Mouse (Mus musculus) forelimb bud, embryonic 11.5 days (tissue): ENCODE results near the gene Dnajc22.

Experiments used
- DNase-seq: peaks from one replicate; pipeline ENCODE4 v3.0.0-alpha.2; 2012; ENCODE audit warnings: low read depth, low spot score

Dnajc22 gene

GRCm38 (mm10) chr15:99085997-99086396 lies 7.0 kb upstream of the Dnajc22 start:
- no peak for DNase-seq

- no peak for DNase-seq
Observed at GRCm38 (mm10) chr15:99087253-99088075, 5.5 kb upstream of the Dnajc22 start, which contains the start of gene C1ql4. TSS of gene C1ql4 (minus strand) at chr15:99087817.

- peak; percentile 76 for DNase-seq
Observed at GRCm38 (mm10) chr15:99088292-99088691, 4.7 kb upstream of the Dnajc22 start.

GRCm38 (mm10) chr15:99089069-99089468 lies 3.9 kb upstream of the Dnajc22 start:
- no peak for DNase-seq

- no peak for DNase-seq
Observed at GRCm38 (mm10) chr15:99093291-99094258, 605 bp downstream of the Dnajc22 start.

- no peak for DNase-seq
Observed at GRCm38 (mm10) chr15:99094631-99095270, 1.8 kb downstream of the Dnajc22 start.

GRCm38 (mm10) chr15:99095356-99095755 lies 2.4 kb downstream of the Dnajc22 start:
- DNase-seq: no peak

GRCm38 (mm10) chr15:99096061-99096793 lies 3.3 kb downstream of the Dnajc22 start:
- no peak for DNase-seq

GRCm38 (mm10) chr15:99096831-99097500 lies 4.0 kb downstream of the Dnajc22 start:
- no peak for DNase-seq

- DNase-seq: no peak
Observed at GRCm38 (mm10) chr15:99097840-99098492, 5.0 kb downstream of the Dnajc22 start.

GRCm38 (mm10) chr15:99098493-99098861 lies 5.5 kb downstream of the Dnajc22 start:
- no peak for DNase-seq

- peak; percentile 69 for DNase-seq
Observed at GRCm38 (mm10) chr15:99099139-99099556, 6.2 kb downstream of the Dnajc22 start.

- DNase-seq: no peak
Observed at GRCm38 (mm10) chr15:99099984-99100383, 7.0 kb downstream of the Dnajc22 start.

GRCm38 (mm10) chr15:99105238-99105637 lies 12.3 kb downstream of the Dnajc22 start:
- no peak for DNase-seq

- DNase-seq: no peak
Observed at GRCm38 (mm10) chr15:99107866-99108265, 14.9 kb downstream of the Dnajc22 start.

- no peak for DNase-seq
Observed at GRCm38 (mm10) chr15:99111139-99111538, 18.2 kb downstream of the Dnajc22 start.

- DNase-seq: no peak
Observed at GRCm38 (mm10) chr15:99111809-99112208, 18.8 kb downstream of the Dnajc22 start.

GRCm38 (mm10) chr15:99112843-99113395 lies 19.9 kb downstream of the Dnajc22 start:
- DNase-seq: no peak

GRCm38 (mm10) chr15:99113396-99113975 lies 20.5 kb downstream of the Dnajc22 start:
- DNase-seq: no peak
